Mouse (Mus musculus): ENCODE measurements around the gene Kirrel.

Kirrel gene

DNA sequence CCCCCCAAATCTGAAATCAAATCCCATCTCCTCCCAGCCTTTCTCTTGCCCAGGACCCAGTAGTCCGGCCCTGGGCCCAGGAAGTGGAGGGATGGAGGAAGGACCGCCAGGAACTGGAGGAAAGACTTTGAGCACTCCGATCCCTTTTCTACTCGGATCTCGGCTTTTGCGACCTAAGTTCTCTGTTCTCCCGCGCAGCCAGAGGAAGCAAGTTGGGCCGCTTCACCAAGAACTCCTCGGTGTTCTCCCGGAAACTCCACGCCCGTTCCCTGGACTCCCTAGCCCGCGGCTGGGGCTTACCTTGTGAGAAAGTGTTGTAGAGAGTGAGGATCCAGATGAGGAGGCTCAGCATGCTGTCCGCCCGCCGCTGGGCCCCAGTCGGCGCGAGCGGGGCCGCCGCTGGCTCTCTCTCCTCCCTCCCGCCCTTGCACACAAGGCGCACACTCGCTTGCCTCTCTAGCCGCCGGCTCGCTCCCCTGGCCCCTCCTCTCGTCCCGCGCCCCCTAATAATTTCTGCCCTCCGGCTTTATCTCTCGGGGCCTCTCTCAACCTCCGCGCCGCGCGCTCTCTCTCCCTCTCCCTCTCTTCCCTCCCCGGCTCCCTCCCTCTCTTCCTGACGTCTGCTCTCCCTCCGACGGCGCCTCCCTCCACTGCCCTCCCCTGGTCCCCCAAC is at the start of gene Kirrel:
Kirrel (minus strand) TSS at position 652 of the 673 bp plus-strand sequence.
- peak; percentile 73 for DNase-seq

DNA sequence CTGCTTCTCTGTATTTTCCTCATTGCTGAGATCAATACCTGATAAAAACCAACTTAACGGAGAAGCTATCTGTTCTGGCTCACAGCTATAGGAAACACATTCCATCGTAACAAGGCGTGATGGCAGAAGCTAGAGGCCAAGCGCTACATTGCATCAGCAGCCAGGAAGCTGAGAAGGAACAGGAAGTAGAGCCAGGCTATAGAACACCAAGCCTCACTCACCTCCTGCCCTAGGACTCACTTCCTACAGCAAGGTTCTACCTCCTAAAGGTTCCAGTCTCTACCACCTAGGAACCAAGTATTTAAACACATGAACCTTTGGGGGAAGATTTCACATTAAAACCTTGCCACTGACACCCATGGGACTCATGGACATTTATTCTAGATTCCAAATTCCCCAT is 49.1 kb upstream of the Kirrel start:
- DNase-seq, result no peak

DNA sequence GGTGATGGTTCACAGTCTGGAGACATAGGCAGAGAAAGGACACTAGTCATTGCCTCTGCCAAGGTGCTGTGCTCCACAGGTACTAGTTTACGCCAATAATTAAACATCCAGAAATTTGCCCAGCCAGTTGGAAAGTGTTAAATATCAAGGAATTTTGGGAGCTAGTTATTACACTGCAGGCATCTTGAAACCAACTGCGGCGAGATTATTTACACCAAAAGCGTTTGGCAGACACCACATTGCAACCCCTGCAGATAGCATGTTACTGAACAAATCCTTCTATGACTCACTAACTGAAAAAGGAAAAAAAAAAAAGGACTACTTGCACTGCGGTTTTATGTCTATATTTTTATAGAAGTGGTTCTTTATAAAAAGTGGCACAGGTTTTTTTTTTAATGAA is 47.8 kb upstream of the Kirrel start:
- DNase-seq, result no peak

DNA sequence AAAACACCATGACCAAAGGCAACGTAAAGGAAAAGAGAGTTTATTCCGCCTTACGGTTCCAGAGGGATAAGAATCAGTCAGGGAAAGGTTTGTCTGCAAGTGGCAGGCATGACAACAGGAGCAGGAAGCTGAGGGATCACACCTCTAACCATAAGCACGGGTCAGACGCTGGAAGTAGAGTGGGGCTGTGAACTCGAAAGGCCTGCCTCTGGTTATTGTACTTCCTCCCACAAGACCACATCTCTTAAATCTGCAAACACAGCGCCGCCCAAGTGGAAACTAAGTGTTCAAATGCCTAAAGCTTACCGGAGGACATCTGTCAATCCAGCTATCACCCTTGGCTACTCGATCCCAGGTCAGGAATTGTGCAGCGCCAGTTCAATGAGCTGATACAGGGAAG is 40.6 kb upstream of the Kirrel start:
- DNase-seq, result no peak

DNA sequence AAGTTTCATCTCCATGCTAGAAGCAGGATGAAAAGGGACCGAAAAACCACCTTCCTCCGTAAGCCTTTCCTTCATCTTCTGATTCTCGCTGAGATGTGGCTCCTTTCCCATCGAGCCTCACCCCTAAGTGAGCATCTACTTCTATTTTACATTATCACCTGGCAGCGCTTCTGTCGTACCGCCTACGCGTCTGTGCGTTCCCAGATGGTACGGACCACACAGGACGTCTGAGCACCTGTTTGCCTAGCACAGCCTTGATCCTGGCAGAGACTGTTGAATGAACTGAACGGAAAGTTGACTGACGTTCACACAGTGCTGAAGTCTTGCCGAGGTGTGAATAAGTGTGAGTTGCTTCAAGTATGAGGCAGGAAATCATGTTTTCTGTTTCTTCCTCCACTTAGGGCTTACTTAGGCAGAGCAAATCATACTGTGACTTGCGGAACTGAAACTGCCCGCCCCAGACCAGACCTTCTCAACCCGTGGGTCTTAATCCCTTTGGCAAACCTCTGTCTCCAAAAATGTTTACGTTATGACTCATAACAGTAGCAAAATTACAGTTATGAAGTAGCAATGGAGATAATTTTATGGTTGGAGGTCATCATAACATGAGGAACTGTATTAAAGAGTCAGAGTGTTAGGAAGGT is 39.8 kb upstream of the Kirrel start:
- no peak for DNase-seq

DNA sequence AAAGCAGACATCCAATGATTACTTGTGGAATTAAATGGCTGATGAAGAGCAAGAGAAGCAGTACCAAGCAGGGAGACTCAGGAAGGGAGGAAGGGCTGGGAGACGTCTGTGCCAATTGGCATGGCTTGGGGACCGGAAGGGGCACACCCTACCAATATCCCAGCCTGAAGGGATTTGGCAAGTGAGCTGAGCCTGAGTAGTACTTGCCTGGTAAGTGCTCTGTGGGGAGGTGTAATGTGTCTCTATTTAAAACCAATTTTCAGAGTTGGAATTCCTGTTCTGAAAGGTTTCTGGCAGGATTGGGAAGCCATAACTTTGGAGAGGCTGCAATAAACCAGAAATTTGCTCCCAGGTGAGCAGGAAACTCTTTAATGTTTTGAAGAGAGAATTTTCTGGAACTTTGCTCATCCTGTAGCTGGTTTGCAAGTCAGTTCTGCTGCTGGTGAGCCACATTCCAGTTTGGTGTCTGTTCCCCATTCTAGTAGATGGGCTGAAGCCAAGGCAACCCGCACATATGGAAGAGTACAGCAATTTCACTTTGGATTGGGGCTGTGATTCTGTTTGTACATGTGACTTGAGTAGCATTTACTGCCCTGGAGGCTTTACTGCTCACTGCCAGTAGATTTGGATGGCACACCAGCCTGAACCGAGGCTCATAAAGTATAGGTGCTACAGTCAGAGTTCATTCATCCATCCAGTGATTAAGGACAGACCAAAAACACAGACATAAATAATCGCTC is 32.0 kb upstream of the Kirrel start:
- peak; percentile 4 for DNase-seq

DNA sequence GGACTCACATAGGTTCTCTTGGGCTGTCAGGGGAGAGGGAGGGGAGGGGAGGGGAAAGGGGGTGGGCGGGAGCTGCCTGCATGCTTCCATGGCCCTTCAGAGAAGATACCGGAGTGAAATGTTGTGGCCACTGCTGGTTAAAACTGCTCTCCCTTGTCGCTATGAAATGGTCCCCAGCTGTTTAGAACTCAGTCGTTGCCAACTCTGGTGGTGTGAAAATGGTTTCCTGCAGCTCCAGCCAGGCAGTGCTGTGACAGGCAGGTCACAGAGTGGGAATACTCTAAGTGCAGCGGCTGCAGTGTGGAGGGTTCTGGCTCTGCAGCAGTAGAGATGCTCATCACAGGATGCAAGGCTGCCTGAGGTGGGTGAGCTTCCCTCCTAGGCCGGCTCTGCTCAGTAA is 22.1 kb upstream of the Kirrel start:
- no peak for DNase-seq

DNA sequence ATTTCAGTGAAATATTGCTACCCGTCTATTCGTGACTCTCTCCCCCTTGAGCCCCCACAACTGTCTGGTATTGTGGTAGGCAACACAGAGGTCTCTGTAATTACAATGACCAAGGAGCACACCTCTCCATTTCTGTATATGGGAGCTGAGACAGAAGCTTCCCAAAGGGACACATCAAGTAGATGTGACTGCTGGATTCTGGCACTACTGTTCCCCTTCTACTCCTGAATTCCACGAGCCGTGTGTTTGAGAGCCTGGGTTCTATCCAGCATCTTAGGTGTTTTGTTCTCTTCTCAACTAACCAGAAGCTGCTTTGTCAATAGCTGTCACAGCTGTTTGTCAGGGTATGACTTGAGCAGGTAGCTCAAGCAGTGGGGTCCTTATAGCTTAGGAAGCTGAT is 20.5 kb upstream of the Kirrel start:
- no peak for DNase-seq

DNA sequence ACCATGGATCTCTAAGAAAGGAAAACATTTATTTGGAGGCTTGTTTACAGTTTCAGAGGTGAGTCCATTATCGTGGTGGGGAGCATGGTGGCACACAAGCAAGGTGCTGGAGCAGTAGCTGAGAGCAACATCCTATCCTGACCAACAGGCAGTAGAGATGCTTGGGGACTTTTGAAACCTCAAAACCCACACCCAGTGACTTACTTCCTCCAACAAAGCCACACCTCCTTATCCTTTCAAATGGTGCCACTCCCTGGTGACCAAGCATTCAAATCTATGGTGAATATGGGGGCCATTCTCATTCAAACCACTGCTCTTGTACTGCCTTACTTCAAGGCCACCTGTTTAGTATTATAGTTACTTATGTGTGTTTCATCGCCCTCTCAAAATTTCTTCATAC is 20.0 kb upstream of the Kirrel start:
- DNase-seq, result no peak

DNA sequence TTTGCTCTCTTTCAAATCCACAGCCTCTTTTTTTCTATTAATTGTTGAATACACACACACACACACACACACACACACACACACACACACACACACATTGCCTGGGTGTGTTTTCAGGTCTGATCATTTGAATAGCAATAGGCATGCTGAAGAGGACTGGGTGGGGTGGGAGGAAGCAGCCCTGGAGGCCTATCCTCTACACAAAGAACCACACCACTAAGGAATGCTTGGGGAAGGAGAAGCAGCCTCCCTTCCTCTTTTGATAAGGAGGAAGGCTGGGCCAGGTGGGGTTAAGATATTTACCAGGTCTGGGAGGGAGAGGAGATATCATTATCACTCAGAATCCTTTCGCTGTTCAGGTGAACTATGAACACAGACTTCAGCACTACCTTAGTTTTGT is 19.2 kb upstream of the Kirrel start:
- no peak for DNase-seq

DNA sequence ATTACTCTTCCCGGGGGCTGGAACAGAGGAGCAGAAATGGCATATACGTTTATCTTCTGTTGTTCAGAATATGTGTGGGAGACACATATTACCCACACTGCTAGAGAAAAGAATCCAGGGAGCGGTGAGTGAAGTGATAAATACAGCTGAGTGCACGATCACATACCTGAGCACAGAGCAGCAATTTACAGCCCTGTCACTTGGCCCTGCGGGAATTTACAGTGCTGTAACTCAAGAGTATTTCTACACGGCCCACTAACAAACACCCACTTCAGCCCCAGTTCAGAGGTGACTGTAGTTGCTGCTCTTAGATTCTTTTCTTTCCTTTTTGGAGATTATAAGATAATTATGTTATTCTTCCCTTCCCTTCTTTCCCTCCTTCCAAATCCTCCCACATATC is 18.8 kb upstream of the Kirrel start:
- DNase-seq, result no peak

DNA sequence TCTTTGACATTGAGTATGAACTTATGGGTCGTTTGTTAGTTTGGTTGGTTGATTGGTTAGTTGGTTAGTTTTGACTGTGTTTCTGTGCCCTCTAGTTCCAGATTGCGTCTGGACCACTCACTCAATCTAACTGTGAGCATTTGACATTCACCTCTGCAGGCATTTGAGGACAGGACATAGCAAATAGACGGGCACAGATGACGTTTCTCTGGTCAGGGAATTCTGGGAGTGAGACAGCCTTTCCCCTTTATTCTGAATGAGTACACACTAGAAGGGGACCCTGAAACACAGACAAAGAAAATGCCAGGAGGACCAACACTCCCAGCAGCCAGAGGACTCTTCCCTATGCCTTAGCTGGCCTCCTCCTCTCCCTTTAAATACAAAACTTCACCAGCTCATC is 2.1 kb upstream of the Kirrel start:
- no peak for DNase-seq

DNA sequence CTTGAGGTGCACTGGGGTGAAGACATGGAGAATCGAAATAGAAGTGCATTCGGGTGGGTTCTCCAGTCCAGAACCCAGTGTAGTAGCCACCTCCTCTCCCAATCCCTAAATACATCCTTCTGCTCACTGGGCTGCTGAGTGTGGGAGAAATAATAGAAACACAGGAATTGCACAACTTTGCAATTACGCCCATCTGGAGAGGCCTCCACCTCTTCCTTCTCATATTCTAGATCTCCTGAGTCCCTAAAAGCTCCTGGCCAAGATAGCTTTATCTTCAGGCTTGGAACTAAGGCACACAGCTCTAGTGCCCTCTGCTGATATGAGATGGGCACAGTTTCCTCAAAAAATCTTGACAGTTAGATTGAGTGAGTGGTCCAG is 880 bp upstream of the Kirrel start:
- DNase-seq, result peak; percentile 72

DNA sequence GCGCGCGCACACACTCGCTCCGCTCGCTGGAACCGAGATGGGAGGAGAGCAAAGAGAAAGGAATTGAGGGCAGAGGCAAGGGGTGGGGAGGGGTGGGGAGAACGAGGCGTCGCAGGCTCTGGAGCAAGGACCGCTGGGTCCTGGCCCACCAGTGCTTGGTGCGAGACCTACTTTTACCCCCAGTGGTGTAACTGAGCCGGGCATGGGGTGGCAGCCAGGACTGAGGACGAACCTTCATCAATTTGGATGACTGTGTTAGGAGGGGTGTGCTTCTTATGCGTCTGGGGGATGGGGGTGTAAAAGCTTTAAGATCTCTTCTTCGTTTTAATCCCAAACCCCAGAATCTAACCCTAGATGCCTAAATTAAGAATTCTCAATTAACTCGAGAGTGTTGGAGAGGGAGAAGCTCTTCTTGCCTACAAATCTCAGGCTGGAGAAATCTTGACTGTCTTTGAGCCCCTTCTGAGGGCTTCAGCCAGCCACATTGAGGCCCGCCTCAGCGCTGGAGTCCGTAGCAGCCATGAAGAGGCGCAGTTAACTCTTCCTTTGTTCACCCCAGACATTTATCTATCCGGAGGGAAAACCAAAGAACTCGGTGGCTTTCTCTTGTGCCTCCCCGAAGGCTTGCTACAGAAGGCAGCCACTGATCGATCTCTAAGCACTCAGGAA is 356 bp upstream of the Kirrel start:
- no peak for DNase-seq

DNA sequence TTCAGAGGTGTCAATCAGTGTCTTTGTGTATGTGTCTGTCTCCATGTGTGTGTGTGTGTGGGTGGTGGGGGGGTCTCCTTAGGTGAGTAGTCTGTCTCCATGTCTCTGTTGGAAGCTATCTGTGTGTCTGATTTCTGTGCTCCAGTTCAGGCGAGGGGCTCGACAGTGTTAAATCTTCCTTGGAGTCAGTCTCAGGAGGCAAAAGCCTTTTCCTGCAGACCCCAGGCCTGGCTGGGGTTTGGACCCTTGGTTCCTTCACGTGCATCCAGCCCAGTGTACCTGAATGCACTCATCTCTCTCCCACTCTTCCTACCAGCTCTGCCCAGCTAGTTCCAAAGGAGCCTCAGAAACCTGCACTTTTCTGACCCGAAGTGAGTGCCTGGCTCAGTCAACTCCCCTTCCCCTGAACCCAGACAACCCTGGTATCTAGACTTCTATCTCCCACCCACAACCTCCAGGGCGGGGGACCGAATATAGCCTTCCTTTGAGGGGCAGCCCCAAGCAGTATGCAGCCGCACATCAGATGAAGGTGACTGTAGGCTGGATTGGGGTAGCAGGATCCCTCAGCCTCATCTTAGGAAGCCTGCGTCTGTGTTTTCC is 961 bp downstream of the Kirrel start:
- no peak for DNase-seq

DNA sequence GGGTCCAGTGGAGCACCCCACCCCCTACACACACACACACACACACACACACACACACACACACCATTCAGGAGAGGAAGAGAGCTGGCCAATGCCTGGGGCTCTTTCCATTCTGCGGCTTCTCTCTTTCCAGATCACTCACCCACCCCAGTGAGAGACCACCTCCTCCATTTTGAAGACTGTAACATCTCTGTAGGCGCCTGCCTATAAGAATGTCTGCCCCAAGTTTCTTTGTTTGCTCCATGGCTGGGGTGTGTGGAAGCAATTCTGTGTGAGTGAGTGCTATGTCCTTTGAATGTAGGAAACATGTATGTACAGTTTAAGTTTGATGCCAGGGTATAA is 1.5 kb downstream of the Kirrel start:
- no peak for DNase-seq

DNA sequence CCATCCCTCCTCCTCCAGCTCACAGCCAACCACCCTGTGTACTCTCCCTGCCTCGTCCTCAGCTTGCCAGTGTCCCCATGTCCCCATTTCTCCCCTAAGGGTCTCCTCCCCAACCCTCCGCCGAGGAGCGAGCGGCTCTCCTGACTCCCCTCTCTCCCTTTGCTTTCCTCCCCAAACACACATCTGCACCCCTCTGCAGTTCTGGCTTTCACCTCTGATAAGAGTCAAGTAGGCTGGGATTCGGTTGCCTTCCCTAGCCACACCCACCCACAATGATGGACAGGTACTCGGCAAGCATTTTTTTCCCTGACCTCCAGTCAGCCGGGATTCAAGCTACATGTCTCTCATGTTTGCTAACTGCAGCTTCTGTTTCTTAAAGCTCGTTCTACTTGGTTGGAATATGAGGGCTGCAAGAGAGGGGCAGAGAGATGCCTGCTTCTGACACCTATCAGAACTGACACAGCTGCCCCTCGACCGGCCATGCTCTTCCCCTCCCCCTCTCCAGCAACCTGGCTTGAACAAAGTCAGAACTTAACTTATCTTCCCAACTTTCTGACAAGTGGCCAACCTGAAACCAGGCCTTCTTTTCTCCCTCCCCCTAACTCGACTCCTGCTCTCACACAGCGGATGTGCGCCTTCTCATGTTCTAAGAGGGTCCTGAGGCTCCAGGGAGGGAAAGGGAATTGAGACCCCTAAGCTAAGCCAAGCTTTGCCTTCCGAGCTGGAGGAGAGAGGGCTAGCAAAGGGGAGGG is 2.0 kb downstream of the Kirrel start:
- DNase-seq, result peak; percentile 49

DNA sequence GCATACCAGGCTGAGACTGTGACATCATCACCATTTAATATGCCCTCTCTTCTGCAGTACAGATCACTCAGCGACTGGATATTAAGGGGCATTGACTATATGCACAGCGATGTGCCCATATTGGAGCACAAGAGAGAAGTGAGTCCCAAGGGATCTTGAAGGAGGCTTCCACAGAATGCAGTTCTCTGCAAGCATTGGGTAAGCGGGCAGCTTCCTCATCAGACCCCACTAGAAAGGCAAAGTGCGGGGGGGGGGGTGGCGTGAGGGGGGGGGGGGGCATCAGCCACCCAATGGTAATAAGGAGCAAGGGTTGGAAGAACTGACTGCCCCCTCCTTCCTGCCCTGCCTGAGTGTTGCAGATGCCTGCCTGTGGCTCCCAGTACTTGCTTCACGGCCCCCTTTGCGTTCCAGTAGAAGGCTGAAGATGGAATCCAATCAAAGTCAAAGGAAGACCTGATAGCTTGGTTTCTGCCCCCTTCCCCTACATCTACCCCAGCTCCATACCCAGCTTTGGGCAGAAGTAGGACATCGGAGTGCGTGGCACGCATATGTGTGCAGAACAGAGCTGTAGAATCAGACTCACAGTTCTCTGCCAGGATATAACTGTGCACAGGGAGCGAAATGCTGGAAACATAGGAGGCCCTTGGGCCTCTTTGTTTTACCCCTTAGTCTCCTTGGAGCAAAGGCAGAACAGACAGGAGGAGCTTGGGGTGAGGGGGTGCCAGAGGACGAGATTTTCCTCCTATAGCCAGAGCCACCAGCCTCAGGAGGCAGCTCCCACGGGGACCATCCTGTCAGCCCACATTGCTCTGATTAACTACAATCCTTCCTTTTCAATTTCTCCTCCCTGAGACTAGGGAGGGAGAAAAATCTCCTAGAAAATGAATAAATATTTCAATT is 3.1 kb downstream of the Kirrel start:
- no peak for DNase-seq

DNA sequence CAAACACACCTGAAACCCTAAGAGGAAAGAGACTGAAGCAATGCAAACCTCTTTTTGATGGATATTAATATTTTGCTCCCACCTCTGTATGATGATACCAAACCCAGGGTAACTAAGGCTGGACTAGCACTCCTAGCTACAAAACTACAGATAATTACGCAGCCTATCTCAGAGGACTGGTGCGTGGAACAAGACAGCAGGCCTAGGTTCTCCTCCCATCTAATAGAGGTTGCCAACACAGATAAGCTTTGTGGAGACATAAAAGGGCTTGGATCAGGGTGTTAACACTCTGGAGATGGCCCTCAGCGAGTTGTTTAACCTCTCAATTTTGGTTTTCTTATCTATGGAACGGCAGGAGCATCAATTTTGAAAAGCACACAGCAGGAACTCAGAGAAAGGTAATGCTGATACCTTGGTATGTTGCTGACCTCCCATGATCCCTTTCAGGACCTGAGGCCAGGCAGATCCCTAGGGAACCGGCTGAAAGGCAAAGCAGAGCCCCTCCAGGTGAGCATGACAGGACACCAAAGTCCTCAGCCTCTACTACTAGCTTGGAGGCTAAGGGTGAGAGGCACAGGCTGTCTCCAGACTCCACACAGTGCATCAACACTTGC is 5.0 kb downstream of the Kirrel start:
- DNase-seq, result no peak

DNA sequence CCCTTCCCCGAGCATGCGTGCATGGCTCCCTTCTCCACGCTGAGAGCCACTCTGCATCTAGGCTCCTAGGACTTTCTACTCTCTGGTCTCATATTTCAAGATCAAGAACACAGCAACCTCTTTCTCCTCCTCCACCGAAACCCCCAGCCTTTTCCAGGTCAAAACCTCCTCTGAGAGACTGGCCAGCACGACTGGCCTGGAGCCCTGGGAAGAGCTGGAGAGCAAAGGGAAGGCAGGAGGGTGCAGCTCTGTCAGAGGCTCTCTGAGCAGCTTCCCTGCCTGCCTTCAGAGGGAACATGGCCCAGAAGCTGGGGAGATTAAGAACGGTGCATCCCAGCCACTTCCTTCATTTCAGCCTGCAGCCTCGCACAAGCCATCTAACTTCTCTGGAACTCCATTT is 5.8 kb downstream of the Kirrel start:
- DNase-seq, result no peak

DNA sequence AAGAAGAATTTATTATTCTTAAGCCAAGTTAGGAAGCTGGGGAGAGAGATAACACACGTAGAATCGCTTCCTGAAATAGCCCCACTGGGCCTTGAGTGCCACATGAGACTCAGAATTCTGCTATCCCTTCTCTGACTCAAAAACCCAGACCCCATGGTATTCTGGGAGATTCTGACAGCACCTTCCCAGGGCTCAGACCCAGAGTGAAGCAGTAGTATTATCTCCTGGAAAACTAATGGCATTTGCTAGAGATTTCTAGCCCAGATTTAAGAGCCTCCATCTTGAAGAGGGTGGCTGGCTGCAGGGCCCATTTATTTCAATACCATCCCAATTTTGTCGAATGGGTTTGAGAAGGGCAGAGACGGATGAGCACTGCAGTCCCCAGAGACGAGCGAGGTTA is 6.9 kb downstream of the Kirrel start:
- DNase-seq, result no peak

Measured in lung, postnatal 36 days (tissue).